Mouse (Mus musculus): ENCODE measurements at regions not wholly inside any gene's neighbourhood (a gene's known extent, or its start where the extent isn't known, plus 50 kb on each side); places are given as distances from the start of the nearest gene placed in this dataset.
"Not testable (repeated sequence)": the region's sequence is repeated elsewhere in the genome, so short reads cannot be mapped to it uniquely, and the experiment has no call there.

DNA sequence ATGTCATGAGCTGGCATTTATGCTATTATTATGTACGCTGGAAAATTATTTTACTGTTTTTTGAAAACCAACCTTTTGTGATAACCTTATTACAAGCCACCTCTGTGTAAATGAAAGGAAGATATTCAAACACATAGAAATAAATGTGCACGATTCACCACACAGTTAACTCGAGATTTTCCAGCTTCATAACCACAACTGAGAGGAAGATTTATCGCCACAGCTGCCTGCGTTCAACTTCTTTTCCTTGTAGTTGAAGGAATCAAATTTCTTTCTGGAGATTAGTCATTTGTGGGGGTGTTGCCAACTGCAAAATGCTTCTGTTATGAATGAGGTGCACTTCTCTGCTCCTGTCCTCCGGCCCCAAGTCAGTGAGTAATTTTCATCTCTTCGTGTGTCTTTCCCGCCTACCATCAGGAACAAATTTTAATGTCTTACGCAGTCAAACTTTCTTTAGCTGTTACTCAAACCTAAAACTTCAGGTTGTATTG is 62.2 kb upstream of the Olfr1324 start:
- DNase-seq, result not testable (repeated sequence)
